Mouse (Mus musculus) ovary, postnatal 36 days (tissue): ENCODE data around the gene Pou6f2.
A peak's percentile ranks its signal among the peaks of the same experiment; 100 is the strongest.

ENCODE experiments used
- DNase-seq: peaks from one replicate; pipeline ENCODE4 v3.0.0; 2022; ENCODE audit warnings: low spot score, mixed read lengths

The Pou6f2 gene

GRCm38 (mm10) chr13:18218566-18219234 is 178.8 kb downstream of the Pou6f2 start:
- DNase-seq = peak; percentile 15

GRCm38 (mm10) chr13:18211242-18211641 is 186.2 kb downstream of the Pou6f2 start:
- DNase-seq = no peak

- no peak for DNase-seq
These were observed 192.8 kb downstream of the Pou6f2 start for GRCm38 (mm10) chr13:18204476-18205250.

- peak; percentile 27 for DNase-seq
These were observed 223.5 kb downstream of the Pou6f2 start for GRCm38 (mm10) chr13:18174003-18174402.

- DNase-seq = no peak
These were observed 224.5 kb downstream of the Pou6f2 start for GRCm38 (mm10) chr13:18173021-18173420.

- DNase-seq = no peak
These were observed 225.2 kb downstream of the Pou6f2 start for GRCm38 (mm10) chr13:18172334-18172733.

GRCm38 (mm10) chr13:18164182-18164581 is 233.3 kb downstream of the Pou6f2 start:
- no peak for DNase-seq

- no peak for DNase-seq
These were observed 236.9 kb downstream of the Pou6f2 start for GRCm38 (mm10) chr13:18160566-18160965.

- DNase-seq = no peak
These were observed 243.4 kb downstream of the Pou6f2 start for GRCm38 (mm10) chr13:18153949-18154582.

GRCm38 (mm10) chr13:18133646-18134045 is 263.8 kb downstream of the Pou6f2 start:
- DNase-seq = no peak

- DNase-seq = no peak
These were observed 264.3 kb downstream of the Pou6f2 start for GRCm38 (mm10) chr13:18133193-18133592.

GRCm38 (mm10) chr13:18131324-18131723 is 266.2 kb downstream of the Pou6f2 start:
- no peak for DNase-seq

GRCm38 (mm10) chr13:18129697-18130096 is 267.8 kb downstream of the Pou6f2 start:
- no peak for DNase-seq

GRCm38 (mm10) chr13:18128826-18129225 is 268.7 kb downstream of the Pou6f2 start:
- no peak for DNase-seq

- DNase-seq = no peak
These were observed 269.4 kb downstream of the Pou6f2 start for GRCm38 (mm10) chr13:18128053-18128452.

GRCm38 (mm10) chr13:18126111-18126510 is 271.4 kb downstream of the Pou6f2 start:
- DNase-seq = no peak

- no peak for DNase-seq
These were observed 272.1 kb downstream of the Pou6f2 start for GRCm38 (mm10) chr13:18125226-18126000.

- DNase-seq = peak; percentile 16
These were observed 273.1 kb downstream of the Pou6f2 start for GRCm38 (mm10) chr13:18124368-18124767.

- no peak for DNase-seq
These were observed 277.1 kb downstream of the Pou6f2 start for GRCm38 (mm10) chr13:18120406-18120805.

GRCm38 (mm10) chr13:18081443-18082119 is 315.9 kb downstream of the Pou6f2 start:
- DNase-seq = no peak
